Mouse (Mus musculus): Measurements from ENCODE around the gene Zfp839. TPM values are rescaled to one million over a fixed set of nuclear protein-coding genes. Genes with fewer than 3 reads are reported as not detected.
A peak's percentile ranks its signal among the peaks of the same experiment; 100 is the strongest.

Gene Zfp839
- polyA plus RNA-seq (2012; rRNA removed): 1.4 and 1.9 TPM in 2 replicates
- 0.62 and 0.67 TPM in 2 replicates for polyA plus RNA-seq (2014; fragmentation: Nextera tagmentation; extraction: Ambion mirVana)

- H3K9ac ChIP-seq (replicated peaks): peak within 1 kb of the TSS; percentile 83
- no peaks in the 10 kb centered on the region for H3K36me3 ChIP-seq (replicated peaks; ENCODE audit: control insufficient read depth, insufficient read depth, low read depth)
- ATAC-seq (ENCODE audit: insufficient read depth) (peak; percentile 68), DNase-seq (ENCODE audit: low read depth in 3 of 3, low spot score in 3 of 3) (peak in 1 of 3 experiments; percentile 56)
- WGBS (ENCODE audit: insufficient replicate concordance): under 1% methylated on average over 89 of the region's 89 CpGs
- H3K4me2 ChIP-seq (ENCODE audit: low read depth): peak within 1 kb of the TSS; percentile 65
- no peaks in the 10 kb centered on the region for H3K27me3 ChIP-seq (ENCODE audit: control insufficient read depth, insufficient read depth, low read length)
- peak within 1 kb of the TSS; percentile 3 for H3K27ac ChIP-seq
- peaks cover 21 to 26% of the 10 kb centered on the region in 2 experiments for H3K4me1 ChIP-seq (replicated peaks; ENCODE audit: control insufficient read depth in 2 of 2, insufficient read depth in 2 of 2, low read length in 1 of 2)
- peak within 1 kb of the TSS; percentile 81 to 89 for H3K4me3 ChIP-seq (ENCODE audit: insufficient read depth in 1 of 2, low read depth in 2 of 2, low read length in 2 of 2)
- TF ChIP-seq CTCF (IDR thresholded peaks at IDR 0.05; ENCODE audit: low read depth): 0 out of 2 replicates have a peak, but pooled peaks have one; percentile 9
- TF ChIP-seq EP300 (IDR thresholded peaks at IDR 0.05; ENCODE audit: low read depth): no peak
- no peaks in the 10 kb centered on the region for H3K9me3 ChIP-seq (ENCODE audit: control insufficient read depth, low read length)
Measured at GRCm38 (mm10) chr12:110850010-110850928, at the start of gene Zfp839. Zfp839 (plus strand) TSS chr12:110850253.

GRCm38 (mm10) chr12:110801876-110802464 lies 48.1 kb upstream of the Zfp839 start:
- Histone ChIP-seq H3K4me2 (ENCODE audit: low read depth) (no peak overlapping the region), H3K27ac (no peak overlapping the region), H3K4me3 (ENCODE audit: insufficient read depth in 1 of 2, low read depth in 2 of 2, low read length in 2 of 2) (no peak overlapping the region), H3K27me3 (ENCODE audit: control insufficient read depth, insufficient read depth, low read length) (no peaks in the 10 kb centered on the region), H3K4me1 (replicated peaks; ENCODE audit: control insufficient read depth in 2 of 2, insufficient read depth in 2 of 2, low read length in 1 of 2) (no peaks in the 10 kb centered on the region), H3K9ac (replicated peaks) (no peak overlapping the region), H3K9me3 (ENCODE audit: control insufficient read depth, low read length) (no peaks in the 10 kb centered on the region), H3K36me3 (replicated peaks; ENCODE audit: control insufficient read depth, insufficient read depth, low read depth) (no peaks in the 10 kb centered on the region; the same call in 1 of the 2 replicates)
- DNase-seq (ENCODE audit: low read depth in 3 of 3, low spot score in 3 of 3) (no peak), ATAC-seq (ENCODE audit: insufficient read depth) (no peak)
- TF ChIP-seq EP300 (IDR thresholded peaks at IDR 0.05; ENCODE audit: low read depth) (no peak), CTCF (IDR thresholded peaks at IDR 0.05; ENCODE audit: low read depth) (no peak)
- WGBS (ENCODE audit: insufficient replicate concordance): 70% methylated on average over 10 of the region's 10 CpGs

GRCm38 (mm10) chr12:110802674-110803297 lies 47.3 kb upstream of the Zfp839 start:
- Histone ChIP-seq H3K4me2 (ENCODE audit: low read depth) (no peak overlapping the region), H3K27me3 (ENCODE audit: control insufficient read depth, insufficient read depth, low read length) (no peaks in the 10 kb centered on the region), H3K9ac (replicated peaks) (no peak overlapping the region), H3K36me3 (replicated peaks; ENCODE audit: control insufficient read depth, insufficient read depth, low read depth) (no peaks in the 10 kb centered on the region; the same call in 1 of the 2 replicates), H3K9me3 (ENCODE audit: control insufficient read depth, low read length) (no peaks in the 10 kb centered on the region), H3K4me3 (ENCODE audit: insufficient read depth in 1 of 2, low read depth in 2 of 2, low read length in 2 of 2) (no peak overlapping the region), H3K27ac (no peak overlapping the region), H3K4me1 (replicated peaks; ENCODE audit: control insufficient read depth in 2 of 2, insufficient read depth in 2 of 2, low read length in 1 of 2) (no peaks in the 10 kb centered on the region)
- DNase-seq (ENCODE audit: low read depth in 3 of 3, low spot score in 3 of 3): no peak
- WGBS (ENCODE audit: insufficient replicate concordance): 86% methylated on average over 5 of the region's 5 CpGs
- TF ChIP-seq EP300 (IDR thresholded peaks at IDR 0.05; ENCODE audit: low read depth) (no peak), CTCF (IDR thresholded peaks at IDR 0.05; ENCODE audit: low read depth) (no peak)
- no peak for ATAC-seq (ENCODE audit: insufficient read depth)

GRCm38 (mm10) chr12:110804261-110804660 lies 45.8 kb upstream of the Zfp839 start:
- TF ChIP-seq EP300 (IDR thresholded peaks at IDR 0.05; ENCODE audit: low read depth) (no peak), CTCF (IDR thresholded peaks at IDR 0.05; ENCODE audit: low read depth) (peak; percentile 4; the same call in 1 of the 2 replicates)
- H3K9me3 ChIP-seq (ENCODE audit: control insufficient read depth, low read length): no peaks in the 10 kb centered on the region
- H3K4me2 ChIP-seq (ENCODE audit: low read depth): no peak overlapping the region
- H3K4me1 ChIP-seq (replicated peaks; ENCODE audit: control insufficient read depth in 2 of 2, insufficient read depth in 2 of 2, low read length in 1 of 2): no peaks in the 10 kb centered on the region
- no peak overlapping the region for H3K4me3 ChIP-seq (ENCODE audit: insufficient read depth in 1 of 2, low read depth in 2 of 2, low read length in 2 of 2)
- DNase-seq (ENCODE audit: low read depth in 3 of 3, low spot score in 3 of 3) (no peak), ATAC-seq (ENCODE audit: insufficient read depth) (peak; percentile 19; the same call in 1 of the 2 replicates)
- H3K36me3 ChIP-seq (replicated peaks; ENCODE audit: control insufficient read depth, insufficient read depth, low read depth): no peaks in the 10 kb centered on the region; the same call in 1 of the 2 replicates
- no peaks in the 10 kb centered on the region for H3K27me3 ChIP-seq (ENCODE audit: control insufficient read depth, insufficient read depth, low read length)
- H3K27ac ChIP-seq: no peak overlapping the region
- H3K9ac ChIP-seq (replicated peaks): no peak overlapping the region
- WGBS (ENCODE audit: insufficient replicate concordance): 74% methylated on average over 10 of the region's 10 CpGs

All from liver, embryonic 14.5 days (tissue).